Mouse (Mus musculus) brain, embryonic 14.5 days (tissue): ENCODE results near the gene Sik3.

Experiments
- CTCF ChIP-seq: fragments of 200-500 bp; IDR thresholded peaks from 2 replicates; pipeline ENCODE4 v1.5.1; 2012; ENCODE audit warnings: inconsistent platforms, mild to moderate bottlenecking, moderate library complexity, borderline replicate concordance; ENCODE audit not compliant: insufficient read depth, insufficient read length; ENCODE audit errors: extremely low read depth
- POLR2A ChIP-seq: fragments of 200-500 bp; IDR thresholded peaks from 2 replicates; pipeline ENCODE4 v1.6.1; 2012; ENCODE audit warnings: mild to moderate bottlenecking, inconsistent platforms, borderline replicate concordance; ENCODE audit not compliant: poor library complexity, insufficient read depth, insufficient read length, severe bottlenecking; ENCODE audit errors: extremely low read depth

GRCm38 (mm10) chr9:46006224-46006623, 6.4 kb upstream of the Sik3 start:
- TF ChIP-seq POLR2A (no peak), CTCF (no peak)
